Mouse (Mus musculus): Measurements from ENCODE around the gene AI481877.

- TF ChIP-seq POLR2A (IDR thresholded peaks at IDR 0.05; ENCODE audit: insufficient read depth, low read length), result no peak
- no peak for TF ChIP-seq CTCF (IDR thresholded peaks at IDR 0.05; ENCODE audit: low read depth, low read length)
- TF ChIP-seq EP300 (IDR thresholded peaks at IDR 0.05; ENCODE audit: insufficient read depth, low read depth, low read length), result no peak
Measured at GRCm38 (mm10) chr4:59104166-59104565, 34.6 kb downstream of the AI481877 start.
